Mouse (Mus musculus) granulocyte monocyte progenitor cell, adult 5-6 weeks (primary cell): Measurements from ENCODE around the gene Lrrc61. TPM values are rescaled to one million over a fixed set of nuclear protein-coding genes. Genes with fewer than 3 reads are reported as not detected.

ENCODE experiments used
- ATAC-seq: replicated peaks from 2 replicates; pipeline ENCODE4 v1.8.0; 2016; ENCODE audit warnings: mild to moderate bottlenecking, moderate TSS enrichment, inconsistent platforms; ENCODE audit not compliant: poor library complexity, severe bottlenecking
- total RNA-seq, 2 experiments: library from RNA; stranded (forward) in 1 of 2; stranded (reverse) in 1 of 2; fragments of 200-712, 200-1000 nt in 1 of 2; fragments of >200 nt in 1 of 2; fragmentation: Nextera tagmentation in 1 of 2; gene quantifications; 2 replicates each; pipeline ENCODE4 v1.2.3; 2014 to 2017

Lrrc61 gene
- total RNA-seq, 2 experiments from 2014 or later = 7.3 to 12.5 TPM

DNA sequence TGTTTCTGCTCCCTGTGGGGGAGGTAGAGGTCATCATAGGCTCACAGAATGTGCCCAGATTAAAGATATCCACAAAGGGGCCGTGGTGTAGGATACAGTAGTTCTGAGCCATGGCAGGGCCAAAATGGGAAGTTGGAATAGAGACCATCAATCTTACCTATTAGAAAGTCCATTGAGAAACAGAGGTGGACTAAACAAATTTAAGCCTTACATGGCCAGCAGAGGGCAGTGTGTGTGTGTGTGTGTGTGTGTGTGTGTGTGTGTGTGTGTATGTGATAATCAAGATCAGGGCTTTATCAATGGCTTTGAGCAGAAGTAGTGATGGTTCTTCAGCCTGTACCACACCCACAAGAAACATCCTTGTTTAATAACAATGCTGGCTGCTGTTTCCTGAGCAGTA is 8.3 kb upstream of the Lrrc61 start:
- ATAC-seq = peak; percentile 64

DNA sequence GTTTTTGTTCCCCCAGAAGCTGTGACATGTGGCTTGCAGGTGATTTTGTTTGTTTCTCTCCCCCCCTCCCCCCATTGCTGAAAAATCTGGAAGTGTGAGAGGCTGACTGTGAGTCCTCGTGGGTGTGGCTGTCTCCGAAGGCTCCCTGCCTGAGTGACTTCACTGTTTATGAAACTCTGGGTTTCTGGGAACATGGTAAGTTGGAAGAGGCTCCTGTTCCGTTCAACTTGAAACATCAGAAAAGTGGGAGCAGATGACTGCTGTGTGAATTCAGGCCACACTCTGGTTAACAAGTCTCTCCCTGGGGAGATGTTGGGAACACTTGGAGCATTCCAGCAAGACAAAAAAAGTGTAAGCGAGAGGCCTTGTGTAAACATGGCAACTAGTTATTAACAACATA is 7.7 kb upstream of the Lrrc61 start:
- no peak for ATAC-seq

DNA sequence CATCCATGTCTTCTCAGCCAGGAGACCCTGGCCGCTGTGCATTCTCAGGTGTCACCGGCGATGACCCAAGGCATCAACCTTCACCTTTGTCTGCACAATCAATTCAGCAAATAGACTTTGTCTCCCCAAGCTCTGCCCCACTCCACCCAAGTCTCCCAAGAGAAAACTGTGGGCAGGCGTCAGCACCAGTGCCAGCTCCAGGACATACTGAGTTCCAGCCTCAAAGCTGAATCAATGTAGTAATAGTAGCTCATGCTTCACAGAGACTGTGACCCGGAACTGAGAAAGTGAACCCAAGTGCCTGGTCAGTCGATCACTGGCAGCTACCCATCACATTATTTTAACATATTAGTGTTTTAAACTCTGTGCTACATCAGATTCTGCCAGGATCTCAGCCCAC is 6.3 kb upstream of the Lrrc61 start:
- no peak for ATAC-seq

DNA sequence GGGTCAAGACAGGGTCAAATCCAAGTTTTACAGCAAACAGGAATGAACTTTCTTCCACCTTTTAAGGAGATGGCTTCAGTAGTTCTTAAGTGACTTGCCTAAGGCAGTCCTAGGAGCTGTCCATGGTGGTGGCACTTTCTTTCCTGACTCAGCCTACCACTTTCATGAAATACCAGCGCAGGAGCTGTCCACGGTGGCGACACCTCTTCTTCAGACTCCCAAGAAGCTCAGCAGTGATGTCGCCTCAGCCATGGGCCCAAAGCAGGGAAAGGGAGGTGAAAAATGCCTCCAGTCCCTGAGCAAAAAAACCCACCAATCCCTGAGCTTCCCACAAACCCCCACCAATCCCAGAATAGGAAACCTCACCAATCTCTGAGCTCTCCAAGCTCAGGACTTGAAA is 1.7 kb upstream of the Lrrc61 start:
- ATAC-seq = peak; percentile 42

DNA sequence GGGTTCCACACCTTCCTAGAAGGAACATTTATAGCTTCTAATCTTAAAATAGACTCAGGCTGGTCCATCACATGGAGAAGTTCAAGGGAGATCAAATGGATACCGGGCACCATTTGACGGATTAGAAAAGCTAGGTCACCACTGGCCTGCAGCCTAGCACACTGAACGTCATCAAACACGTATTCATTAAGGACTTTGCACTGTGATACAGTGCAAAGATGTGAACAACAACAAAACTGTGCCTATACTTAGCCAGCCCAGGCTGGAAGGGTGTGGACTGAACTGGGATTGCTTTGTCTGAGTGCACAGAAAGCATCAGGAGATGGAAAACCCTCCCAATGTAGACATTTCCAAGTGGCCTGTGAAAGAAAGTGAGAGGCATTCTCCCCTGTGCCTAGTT is 777 bp upstream of the Lrrc61 start:
- no peak for ATAC-seq

DNA sequence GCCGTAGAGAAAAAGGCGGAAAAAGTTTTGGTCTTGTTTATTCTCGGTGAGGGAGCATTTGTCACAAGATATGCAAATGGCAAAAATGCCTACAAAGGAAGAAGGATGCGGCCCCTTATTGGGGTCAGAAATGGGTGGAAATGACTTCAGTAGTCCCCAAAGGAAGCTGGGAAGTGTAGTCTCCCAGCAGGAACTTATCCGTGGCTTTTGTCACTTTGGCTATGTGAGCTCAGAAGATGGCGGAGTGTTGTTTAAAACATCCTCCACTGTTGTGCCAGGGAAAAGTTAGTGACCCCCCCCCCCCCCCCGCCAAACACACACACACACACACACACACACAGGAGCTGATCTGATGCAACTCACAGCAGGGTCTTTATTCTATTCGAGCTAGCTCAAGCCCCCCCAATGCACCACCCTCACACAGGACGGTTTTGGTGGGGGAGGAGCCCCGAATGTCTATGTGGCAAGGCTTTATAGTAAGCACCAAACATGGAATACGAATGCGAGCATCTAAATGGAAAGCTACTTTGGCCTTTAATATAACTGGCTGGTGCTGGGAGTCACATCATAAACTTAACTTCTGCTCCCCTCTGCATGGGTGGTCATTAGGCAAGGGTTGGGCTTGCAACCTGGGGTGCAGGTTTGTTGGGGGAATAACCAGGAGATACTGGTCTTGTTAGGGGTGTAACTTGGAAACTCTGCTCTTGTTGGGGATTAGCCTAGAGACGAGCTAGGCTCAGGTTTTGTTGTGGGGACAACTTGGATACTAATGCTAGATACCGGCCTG is 701 bp downstream of the Lrrc61 start:
- peak; percentile 39 for ATAC-seq

DNA sequence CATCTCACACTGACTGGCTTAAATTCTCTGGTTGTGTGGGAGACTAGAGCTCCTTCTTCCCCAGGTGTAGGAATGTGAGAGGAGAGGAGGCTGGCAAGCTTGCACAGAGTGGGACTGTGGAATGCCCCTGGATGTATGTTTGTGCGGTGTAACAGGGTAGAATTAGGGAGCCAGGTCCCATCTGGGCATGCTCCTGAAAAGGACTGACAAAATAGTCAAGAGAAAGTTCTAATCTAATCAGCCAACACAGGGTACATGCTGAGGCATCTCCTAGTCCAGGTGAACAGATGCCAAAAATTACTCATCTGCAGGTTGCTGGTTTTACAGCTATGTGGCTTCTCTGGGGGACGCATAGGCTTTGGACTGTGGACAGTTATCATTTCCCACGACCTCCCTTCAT is 1.4 kb downstream of the Lrrc61 start:
- ATAC-seq = no peak

DNA sequence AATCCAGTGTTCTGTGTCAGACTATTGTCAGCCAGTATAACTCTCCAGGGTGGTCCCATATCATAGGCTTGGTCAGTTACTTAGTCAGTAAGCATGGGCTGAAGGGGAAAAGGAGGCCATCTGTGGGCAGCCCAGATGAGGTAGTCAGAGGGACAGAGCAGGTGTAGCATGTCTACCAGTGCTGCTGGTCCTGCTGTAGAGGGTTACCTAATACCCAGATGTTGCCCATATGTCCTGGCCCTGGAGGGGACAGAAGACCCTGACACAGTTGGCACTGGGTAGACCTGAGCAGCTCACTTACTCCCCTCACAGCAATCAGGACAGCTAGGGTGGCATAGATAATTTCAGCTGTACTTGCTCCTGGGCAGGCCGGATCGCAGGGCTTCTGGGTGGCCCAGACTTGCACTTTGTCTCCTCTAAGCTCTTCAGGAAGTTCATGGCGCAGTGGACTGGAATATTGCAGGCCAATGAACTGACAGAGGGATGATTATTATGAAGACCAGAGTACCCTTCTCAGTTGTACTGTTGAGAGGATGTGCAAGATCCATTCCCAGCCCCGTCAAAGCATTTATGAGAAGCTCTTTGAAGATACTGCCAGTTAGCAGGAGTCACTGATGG is 11.2 kb downstream of the Lrrc61 start:
- no peak for ATAC-seq

DNA sequence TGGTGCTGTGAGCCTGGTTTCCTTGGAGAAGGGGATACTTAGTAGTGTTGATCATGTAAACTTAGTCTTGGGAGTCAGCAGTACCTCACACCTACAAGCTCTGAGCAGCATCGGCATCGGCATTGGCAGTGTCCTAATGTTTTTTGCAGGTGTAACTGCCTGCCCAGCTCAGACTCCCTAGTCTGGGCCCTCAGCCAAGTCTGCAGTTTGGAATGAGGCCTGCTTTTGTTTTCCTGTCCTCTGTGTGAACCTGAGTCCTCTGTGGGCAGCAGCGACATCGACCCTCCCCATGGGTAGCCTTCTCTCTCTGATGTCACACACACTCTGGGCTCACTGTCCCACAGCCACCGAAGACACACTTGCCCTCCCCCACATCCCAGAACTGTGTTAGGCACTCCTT is 11.7 kb downstream of the Lrrc61 start:
- ATAC-seq = no peak

DNA sequence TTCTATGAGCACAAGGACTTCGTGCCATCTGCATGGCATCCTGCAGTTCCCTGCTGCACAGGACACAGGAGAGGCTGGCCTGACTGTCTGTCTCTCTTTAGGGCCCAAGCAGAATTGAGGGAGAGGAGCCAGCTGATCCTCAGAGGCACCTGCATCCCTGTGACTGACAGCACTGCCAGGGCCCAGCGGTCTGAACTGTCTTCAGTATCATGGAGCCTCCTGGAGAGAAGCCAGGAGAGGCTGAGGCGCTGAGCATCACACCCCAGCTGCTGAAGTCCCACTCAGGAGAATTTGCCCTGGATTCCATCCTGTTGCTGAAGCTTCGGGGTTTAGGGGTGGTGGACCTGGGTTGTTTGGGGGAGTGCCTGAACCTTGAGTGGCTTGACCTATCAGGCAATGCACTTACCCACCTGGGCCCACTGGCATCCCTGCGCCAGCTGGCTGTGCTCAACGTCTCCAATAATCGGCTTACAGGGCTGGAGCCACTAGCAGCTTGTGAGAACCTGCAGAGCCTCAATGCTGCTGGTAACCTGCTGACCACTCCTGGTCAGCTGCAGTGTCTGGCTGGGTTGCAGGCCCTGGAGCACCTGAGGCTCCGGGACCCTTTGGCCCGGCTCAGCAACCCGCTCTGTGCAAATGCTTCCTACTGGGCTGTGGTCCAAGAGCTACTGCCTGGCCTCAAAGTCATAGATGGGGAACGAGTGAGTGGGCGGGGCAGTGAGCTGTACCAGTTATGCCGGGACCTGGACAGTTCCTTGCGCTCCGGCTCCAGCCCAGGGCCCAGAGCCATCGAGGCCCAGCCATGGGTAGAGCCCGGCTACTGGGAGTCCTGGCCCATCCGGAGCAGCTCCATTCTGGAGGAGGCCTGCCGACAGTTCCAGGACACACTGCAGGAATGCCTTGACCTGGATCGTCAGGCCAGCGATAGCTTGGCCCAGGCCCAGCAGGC is 13.7 kb downstream of the Lrrc61 start:
- ATAC-seq = peak; percentile 66

DNA sequence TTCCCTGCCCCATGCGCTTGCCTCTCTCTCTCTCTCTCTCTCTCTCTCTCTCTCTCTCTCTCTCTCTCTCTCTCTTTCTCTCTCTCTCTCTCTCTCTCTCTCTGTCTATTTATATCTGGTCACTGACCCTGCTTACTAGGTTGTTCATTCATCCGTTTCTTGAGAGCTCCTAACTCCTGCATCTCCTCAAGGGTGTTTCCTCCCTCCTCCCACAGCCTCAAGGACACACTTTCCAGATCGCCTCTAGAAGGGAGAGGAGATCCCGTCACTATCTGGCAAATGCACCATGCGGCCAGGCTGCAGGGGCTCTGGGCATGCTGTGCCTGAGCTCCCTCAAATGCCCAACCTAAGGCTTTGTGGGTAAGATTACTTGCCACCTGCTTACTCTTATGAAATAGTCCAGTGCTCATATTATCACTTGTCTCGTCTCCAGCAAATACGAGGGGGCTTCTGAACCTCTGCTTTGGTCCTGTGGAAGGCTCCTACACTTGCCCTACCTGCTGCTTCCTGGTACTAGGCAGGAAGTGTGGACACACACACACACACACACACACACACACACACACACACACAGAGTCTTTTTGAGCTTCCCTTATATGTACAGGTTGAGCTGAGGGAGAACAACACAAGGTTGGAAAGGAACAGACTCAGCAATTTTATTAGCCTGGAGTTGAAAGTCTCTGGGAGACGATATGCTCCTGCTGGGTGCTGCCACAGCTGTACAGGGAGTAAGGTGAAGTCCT is 14.6 kb downstream of the Lrrc61 start:
- ATAC-seq = no peak

DNA sequence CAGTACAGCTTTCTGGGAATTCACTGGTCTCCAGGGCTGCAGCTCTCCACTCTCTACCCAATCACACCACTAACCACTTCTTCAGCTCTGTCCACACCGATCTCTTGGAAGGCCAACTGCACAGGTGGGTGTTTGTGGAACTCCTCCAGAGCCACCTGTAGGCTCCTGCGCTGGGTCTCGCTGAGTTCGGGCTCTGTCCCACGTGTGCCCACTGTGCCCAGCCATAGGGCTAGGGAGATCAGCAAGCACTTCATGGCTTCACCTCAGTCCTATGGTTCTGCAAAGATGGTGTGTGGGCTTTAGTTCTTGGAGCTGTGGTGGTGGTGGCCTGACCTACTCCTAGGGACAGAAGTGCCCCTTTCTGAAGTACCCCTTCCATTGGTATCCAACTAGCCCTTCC is 17.4 kb downstream of the Lrrc61 start:
- ATAC-seq = no peak

DNA sequence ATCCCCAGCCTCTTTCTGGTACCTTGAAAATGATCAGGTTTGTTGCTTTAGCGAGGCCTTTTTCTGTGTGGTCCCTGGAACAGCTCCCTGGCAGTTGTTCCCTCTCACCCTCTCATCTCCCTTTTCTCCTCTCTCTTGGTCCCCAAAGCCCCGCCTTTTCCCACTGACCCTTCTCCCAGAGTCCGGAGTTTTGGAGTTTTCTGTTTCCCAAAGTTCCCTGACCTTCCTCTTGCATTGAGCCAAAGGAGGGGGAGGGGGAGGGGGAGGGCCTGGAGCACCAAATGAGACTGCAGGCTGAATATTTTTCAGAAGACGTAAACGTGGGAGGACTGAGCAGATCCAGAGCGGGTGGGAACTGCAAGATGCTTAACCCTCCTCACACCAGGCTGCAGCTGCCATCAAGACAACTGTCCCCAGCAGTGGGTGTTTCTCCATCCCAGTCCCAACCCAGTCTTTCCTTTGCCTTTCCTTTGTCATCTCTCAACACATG is 18.0 kb downstream of the Lrrc61 start, which contains the start of gene Rarres2:
TSS of gene Rarres2 (minus strand) at position 218 of the 490 bp plus-strand sequence.
- ATAC-seq = no peak

DNA sequence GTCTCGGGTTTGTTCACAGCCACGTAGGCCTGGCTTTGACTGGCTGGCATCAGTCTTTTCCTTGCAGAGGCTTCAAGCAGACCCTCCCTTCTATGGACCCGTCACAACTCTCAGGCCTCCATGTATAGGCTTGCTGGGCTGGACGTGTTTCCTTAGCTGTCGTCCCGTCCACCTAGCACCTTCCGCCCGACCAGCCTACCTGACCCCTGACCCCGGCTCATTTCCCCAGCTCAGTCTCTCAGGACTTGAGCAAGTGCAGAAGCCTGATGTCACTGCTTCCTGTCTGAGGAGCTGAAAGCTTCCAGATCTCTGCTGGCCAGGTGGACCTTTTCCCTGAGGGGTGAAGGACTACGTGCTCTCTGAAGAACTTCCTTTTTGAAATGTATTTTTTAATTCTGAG is 18.7 kb downstream of the Lrrc61 start:
- 0 out of 2 replicates have a peak, but pooled peaks have one; percentile 14 for ATAC-seq

DNA sequence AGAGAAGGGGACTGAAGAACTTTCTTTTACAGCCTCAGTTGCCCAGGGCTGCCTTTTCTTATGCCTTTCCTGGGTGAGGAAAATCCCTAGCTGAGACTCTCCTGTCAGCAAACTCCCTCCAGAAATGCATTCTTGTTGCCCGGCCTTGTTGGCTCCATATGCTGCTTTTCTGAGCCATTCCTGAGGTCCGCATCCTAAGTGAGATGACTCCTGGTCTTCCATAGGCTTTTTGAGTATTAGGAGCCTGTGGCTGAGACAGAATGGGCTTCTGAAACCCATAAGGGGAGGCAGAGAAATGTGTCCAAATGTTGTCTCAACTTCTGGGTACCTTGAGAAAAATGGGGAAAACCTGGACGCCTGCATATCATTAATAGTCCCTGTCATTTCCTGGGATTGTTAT is 19.4 kb downstream of the Lrrc61 start:
- ATAC-seq = no peak

DNA sequence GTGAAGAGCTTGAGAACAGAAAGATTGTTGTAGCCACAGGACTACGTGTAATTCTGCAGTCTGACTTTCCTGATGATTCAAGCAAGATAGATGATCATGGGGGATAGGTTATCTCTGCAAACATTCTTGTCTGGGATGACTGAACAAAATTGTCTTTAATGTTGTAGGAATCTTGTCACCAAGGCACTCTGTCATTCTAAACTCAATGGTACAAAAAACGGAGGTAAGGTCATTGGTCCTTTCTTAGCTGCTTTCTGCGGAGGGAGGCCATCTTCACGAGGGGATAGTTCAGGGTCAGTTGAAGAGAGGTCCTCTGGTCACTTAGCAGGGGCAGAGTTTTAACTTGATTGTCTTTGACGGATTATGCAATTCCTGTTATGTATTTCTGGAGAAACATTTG is 24.1 kb downstream of the Lrrc61 start:
- no peak for ATAC-seq

DNA sequence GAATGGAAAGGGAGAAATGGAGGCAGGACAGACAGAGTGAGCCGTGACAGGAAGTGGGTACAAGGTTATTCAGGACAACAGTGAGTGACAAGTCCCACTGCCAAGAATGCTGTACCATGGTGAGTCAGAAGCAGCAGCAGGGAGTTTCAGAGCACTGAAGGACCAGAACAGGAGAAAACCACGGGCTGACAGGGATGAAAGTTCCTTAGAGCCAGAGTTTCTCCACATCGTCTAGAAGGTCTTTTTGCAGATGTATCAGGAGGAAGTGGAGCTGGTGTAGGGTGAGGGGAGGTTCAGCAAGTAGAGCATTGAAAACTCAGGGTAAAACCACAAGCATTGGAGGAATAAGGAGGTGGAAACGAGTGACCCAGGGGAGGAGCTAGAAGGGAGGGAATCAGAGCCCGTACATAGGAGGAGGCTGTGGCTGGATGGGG is 24.6 kb downstream of the Lrrc61 start:
- ATAC-seq = peak; percentile 85

DNA sequence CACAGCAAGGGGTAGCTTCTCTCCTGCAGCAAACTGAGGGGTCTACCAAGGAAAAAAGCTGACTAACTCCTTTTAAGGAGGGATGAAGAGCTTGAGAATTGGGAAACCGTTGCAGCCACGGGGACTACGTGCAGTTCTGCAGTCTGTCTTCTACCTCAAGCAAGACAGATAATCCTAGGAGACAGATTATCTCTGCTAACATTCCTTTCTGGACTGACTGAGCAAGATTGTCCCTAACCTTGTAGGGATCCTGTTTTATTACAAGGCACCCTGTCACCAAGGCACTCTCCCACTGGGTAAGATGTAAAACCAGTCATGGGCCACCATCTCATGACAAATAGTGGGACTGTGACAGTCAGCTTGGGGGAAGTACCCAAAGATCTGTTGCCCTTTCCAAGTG is 26.7 kb downstream of the Lrrc61 start:
- ATAC-seq = no peak

DNA sequence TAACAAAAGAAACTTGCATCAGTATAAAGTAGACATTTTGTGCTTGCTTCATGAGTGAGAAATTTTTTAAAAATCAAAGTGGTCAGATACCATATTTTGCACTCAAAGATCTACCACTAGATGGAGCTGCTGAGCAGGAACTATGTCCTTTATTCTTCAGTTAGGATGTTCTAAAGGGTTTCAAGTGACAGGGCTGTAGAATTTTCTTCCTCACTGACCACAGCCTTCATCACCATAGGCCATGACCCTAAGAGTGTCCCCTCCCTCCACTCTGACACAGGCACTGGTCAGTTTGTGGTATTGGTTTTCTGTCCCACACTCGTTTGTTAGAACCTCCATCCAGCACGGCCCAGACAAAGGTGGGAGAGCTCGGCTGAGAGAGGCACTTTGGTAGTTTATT is 27.4 kb downstream of the Lrrc61 start:
- ATAC-seq = peak; percentile 48; the same call in 1 of the 2 replicates

DNA sequence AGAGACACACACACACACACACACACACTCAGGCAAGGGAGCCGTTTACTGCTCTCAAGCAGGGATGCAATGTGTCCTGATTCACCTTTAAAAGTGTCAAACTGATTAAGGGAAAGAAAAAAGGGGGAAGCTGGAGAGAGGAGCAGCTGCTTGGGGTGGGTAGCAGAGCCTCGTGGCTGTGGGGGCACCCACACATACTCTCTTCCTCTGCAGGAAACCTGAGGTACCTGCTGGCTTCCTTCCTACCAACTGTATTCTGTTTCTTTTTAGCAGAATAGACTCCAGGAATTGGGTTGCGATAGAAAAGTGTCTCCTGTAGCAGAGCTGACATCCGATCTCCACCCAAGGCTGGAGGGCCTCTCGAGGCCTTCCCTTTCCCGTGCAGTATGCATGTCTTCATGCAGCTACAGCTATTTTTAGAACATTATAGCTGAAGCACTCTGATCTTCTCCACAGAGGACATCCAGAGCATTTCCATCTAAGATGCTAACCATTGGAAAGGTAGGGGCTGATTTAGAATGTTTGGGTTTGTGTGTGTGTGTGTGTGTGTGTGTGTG is 34.7 kb downstream of the Lrrc61 start, which contains the start of gene Gm45021:
TSS of gene Gm45021 (plus strand) at position 417 of the 557 bp plus-strand sequence.
- ATAC-seq = 0 out of 2 replicates have a peak, but pooled peaks have one; percentile 5
